Mouse (Mus musculus) ES-E14 (cell line): Measurements from ENCODE around the gene Trpm8.

Experiments
- CHD2 ChIP-seq: IDR thresholded peaks from 2 replicates; pipeline ENCODE4 v1.6.1; 2014; ENCODE audit warnings: mild to moderate bottlenecking, low read depth, low read length, inconsistent platforms
- HCFC1 ChIP-seq: IDR thresholded peaks from 2 replicates; pipeline ENCODE4 v1.6.1; 2012; ENCODE audit warnings: low read length, inconsistent platforms, borderline replicate concordance; ENCODE audit not compliant: insufficient read depth
- MAFK ChIP-seq: IDR thresholded peaks from 2 replicates; pipeline ENCODE4 v1.6.1; 2014; ENCODE audit warnings: mild to moderate bottlenecking, low read depth, low read length, inconsistent platforms; ENCODE audit not compliant: insufficient read depth
- ZNF384 ChIP-seq: IDR thresholded peaks from 2 replicates; pipeline ENCODE4 v1.6.1; 2012; ENCODE audit warnings: low read depth, low read length, inconsistent platforms

- no peak for TF ChIP-seq CHD2
- TF ChIP-seq ZNF384, result no peak
- TF ChIP-seq HCFC1, result no peak
- no peak for TF ChIP-seq MAFK
Observed at GRCm38 (mm10) chr1:88229566-88229965, 47.9 kb upstream of the Trpm8 start.
